Mouse (Mus musculus) brain, embryonic 14.5 days (tissue): Measurements from ENCODE around the gene Polr1d.

Experiments used
- CTCF ChIP-seq: fragments of 200-500 bp; IDR thresholded peaks from 2 replicates; pipeline ENCODE4 v1.5.1; 2012; ENCODE audit warnings: inconsistent platforms, mild to moderate bottlenecking, moderate library complexity, borderline replicate concordance; ENCODE audit not compliant: insufficient read depth, insufficient read length; ENCODE audit errors: extremely low read depth
- POLR2A ChIP-seq: fragments of 200-500 bp; IDR thresholded peaks from 2 replicates; pipeline ENCODE4 v1.6.1; 2012; ENCODE audit warnings: mild to moderate bottlenecking, inconsistent platforms, borderline replicate concordance; ENCODE audit not compliant: poor library complexity, insufficient read depth, insufficient read length, severe bottlenecking; ENCODE audit errors: extremely low read depth

DNA sequence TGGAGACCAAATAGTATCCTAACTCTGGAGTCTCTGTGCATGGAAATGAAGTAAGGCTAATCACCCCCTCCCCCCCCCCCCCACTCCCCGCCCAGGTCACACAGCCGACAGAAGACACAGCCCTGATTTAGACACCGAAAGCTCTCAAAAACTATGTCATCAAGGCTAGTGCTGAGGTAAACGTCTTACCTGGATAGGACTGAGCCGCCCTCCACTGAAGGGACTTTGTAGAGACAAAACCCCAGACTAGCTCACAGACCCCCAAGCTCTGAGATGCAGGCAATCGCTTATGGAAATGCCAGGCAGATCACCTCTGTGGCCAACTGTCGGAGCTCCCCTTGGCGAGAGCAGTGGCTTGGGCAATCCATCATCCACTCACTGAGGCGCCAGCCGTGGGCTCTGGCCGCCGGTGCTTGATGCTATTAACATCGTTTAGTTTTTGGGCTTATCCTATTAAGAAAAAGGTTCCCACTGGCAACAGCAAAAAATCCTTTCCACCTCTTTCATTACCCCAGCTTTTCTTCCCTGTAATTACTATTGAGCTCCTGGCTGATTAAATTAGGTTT is 78.0 kb downstream of the Polr1d start:
- TF ChIP-seq CTCF = no peak
- no peak for TF ChIP-seq POLR2A
